Mouse (Mus musculus): ENCODE measurements around the gene Ctbp1.
A peak's percentile ranks its signal among the peaks of the same experiment; 100 is the strongest.

Ctbp1 gene

GRCm38 (mm10) chr5:33206328-33206727 lies 68.5 kb downstream of the Ctbp1 start:
- no peak for DNase-seq

- no peak for DNase-seq
Measured at GRCm38 (mm10) chr5:33204284-33204683, 70.5 kb downstream of the Ctbp1 start.

- DNase-seq: peak; percentile 62 to 73
Measured at GRCm38 (mm10) chr5:33203691-33204242, 71.0 kb downstream of the Ctbp1 start.

- no peak for DNase-seq
Measured at GRCm38 (mm10) chr5:33203171-33203565, 71.6 kb downstream of the Ctbp1 start.

GRCm38 (mm10) chr5:33202516-33203170 lies 72.2 kb downstream of the Ctbp1 start:
- no peak for DNase-seq

- no peak for DNase-seq
Measured at GRCm38 (mm10) chr5:33201697-33202096, 73.1 kb downstream of the Ctbp1 start.

GRCm38 (mm10) chr5:33200071-33200470 lies 74.7 kb downstream of the Ctbp1 start:
- DNase-seq: no peak

Data from thymus, postnatal 36 days (tissue).